Mouse (Mus musculus): ENCODE measurements around the gene Atg7.

Gene Atg7

GRCm38 (mm10) chr6:114685412-114685811, 42.5 kb downstream of the Atg7 start:
- no peak for DNase-seq

- no peak for DNase-seq
Measured at GRCm38 (mm10) chr6:114687035-114687434, 44.1 kb downstream of the Atg7 start.

DNA sequence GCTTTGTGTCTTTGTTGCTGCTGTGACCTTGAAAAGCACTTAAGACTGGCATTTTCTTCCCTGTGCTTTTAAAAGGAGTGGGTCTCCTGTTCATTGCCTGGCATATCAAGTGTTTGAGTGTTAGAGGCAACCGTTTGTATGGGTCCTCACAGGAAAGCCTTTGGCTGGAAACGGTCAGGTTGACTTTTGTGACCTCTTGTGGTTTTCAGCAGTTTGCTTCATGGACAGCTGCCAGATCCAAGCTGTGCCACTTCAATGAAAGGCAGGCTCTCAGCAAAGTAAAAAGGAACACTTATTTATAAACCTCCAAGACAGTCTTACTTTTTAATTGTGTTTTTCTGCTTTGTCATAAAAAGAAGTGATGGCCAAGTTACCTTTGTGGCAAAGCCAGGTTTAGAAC, 47.8 kb downstream of the Atg7 start:
- DNase-seq, result no peak

- no peak for DNase-seq
Measured at GRCm38 (mm10) chr6:114691530-114691929, 48.6 kb downstream of the Atg7 start.

DNA sequence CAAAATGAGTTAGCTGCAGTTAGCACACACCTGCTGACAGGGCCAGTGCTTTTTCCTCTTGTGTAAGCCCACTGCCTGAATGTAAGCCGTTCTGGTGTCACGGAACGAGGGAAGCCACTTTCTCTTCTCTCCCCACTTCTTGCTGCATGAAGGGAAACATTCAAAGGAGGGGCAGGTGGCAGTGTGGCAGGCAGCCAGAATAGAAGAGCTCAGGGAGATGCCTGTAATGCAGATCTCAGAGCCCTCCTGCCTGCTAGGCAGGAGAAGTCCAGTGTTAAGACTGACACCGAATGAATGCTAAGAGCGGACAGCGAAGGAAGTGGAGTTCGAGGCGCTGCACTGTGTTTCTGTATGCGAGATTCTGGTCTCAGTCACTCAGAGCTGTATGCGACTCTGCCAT, 49.8 kb downstream of the Atg7 start:
- DNase-seq, result no peak

DNA sequence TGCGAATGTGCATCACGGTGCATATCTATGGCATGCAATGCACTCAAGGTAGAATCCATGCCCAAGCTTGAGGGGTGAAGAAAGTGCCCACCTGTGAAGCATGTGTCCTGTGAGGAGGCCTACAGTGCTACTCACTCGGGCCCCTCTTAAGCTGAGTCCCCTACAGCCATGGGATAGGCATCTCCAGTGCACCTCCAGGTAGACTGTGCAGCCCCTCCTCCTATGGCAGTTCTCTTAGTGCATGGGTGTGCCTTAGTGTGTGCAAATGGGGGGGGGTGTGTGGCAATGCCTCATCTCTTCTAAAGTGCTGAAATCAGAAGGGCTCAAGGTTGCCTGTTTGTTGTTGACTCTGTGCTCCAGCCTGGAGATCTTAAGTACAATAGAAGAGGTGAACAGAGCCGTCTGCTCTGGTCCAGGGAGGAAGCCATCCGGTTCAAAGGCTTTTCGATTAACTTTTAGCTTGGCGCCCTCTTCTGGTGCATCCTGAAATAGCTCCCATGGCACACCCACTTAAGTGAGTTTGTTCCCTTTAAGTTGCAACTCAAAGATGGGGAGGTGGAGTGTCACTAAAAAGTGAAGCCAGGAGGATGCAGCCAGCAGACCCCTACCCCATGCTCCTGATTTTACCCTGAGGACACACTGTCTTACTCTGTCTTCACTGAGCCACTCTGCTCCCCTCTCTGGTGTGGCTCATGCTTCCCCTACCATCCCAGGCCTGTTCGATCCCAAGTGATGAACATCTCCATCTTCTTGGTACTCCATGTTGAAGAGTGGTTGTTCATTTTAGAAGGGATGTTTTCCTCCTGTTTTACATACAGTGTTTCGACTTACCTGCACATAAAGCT, 55.0 kb downstream of the Atg7 start:
- peak; percentile 82 for DNase-seq

DNA sequence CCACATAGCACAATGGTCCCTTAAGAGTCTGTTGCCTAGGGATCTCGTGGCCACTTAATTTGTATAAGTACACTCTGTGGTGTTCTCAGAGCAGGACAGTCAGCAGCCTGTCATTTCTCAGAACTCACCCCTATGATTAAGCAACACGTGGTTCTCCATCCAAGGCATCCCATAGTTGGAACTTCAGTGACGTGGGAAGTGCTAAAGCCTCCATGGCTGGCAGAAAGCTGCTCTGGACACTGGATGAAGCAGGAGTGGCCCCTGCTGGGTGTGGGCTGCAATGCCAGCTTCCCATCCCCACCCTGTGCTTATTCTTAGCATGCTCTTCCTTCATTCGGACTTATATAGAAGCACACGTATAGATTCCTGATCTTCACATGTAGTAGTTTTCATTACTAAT, 55.7 kb downstream of the Atg7 start:
- no peak for DNase-seq

DNA sequence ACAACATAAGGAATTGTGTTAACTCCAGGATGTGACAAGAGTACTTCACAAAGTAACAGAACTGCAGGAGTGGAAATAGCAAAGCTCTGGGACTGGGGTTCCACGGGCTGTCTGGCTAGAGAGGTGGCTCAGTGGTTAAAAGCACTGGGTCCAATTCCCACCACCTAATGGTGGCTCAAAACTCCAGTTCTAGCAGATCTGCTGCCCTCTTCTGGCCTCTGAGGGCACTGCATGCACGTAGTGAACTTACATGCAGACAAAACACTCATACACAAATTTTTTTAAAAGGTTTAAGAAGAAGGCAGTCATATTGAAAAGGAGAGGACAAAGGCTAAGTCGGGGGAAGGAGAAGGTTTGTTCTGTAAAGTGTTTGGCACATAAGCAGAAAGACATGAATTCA, 57.8 kb downstream of the Atg7 start:
- no peak for DNase-seq

GRCm38 (mm10) chr6:114707032-114707431, 64.1 kb downstream of the Atg7 start:
- no peak for DNase-seq

- no peak for DNase-seq
Measured at GRCm38 (mm10) chr6:114712242-114713050, 69.5 kb downstream of the Atg7 start.

GRCm38 (mm10) chr6:114713538-114713937, 70.6 kb downstream of the Atg7 start:
- no peak for DNase-seq

DNA sequence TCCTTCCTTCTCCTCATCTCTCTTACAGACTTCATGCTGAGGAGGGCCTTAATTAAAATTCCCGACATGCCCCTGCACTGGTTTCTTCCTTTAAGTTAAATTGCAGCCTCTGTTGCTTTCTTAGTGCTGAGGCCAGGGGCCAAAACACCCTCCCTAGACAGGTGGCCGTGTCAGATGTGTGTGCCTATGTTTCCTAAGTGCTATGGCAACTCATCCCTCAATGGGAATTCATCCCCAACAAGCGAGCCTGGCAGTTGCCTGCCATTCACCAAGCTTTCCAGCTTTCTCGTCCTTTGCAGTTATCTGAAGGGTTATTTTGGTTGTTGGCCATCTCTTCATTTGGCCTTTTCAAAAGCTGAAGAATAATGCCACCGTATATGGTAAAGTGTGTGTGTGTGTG, 71.8 kb downstream of the Atg7 start:
- no peak for DNase-seq

GRCm38 (mm10) chr6:114715289-114716030, 72.6 kb downstream of the Atg7 start:
- no peak for DNase-seq

- DNase-seq, result peak; percentile 70
Measured at GRCm38 (mm10) chr6:114719100-114719499, 76.2 kb downstream of the Atg7 start.

GRCm38 (mm10) chr6:114719665-114720064, 76.8 kb downstream of the Atg7 start:
- no peak for DNase-seq

GRCm38 (mm10) chr6:114722046-114722445, 79.1 kb downstream of the Atg7 start:
- no peak for DNase-seq

GRCm38 (mm10) chr6:114723925-114724324, 81.0 kb downstream of the Atg7 start:
- peak; percentile 79 for DNase-seq

DNA sequence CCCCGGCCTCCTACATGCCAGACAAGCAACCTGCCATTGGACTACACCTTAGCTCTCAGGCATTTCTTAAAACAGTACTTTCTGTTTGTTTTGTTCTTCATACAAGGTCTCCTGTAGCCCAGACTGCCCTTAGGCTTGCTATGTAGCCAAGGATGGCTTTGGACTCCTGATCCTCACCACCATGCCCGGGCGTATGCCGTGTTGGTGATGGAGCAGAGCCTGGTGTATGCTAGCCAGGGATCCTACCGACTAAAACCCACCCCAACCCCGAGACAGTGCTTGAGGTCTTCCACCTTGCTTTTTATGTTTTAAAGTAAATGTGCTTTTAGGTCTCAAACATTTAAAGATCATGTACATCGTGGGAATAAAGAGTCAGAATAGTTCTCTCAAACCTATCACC, 81.5 kb downstream of the Atg7 start:
- DNase-seq, result no peak

GRCm38 (mm10) chr6:114725147-114725575, 82.3 kb downstream of the Atg7 start:
- peak; percentile 57 for DNase-seq

DNA sequence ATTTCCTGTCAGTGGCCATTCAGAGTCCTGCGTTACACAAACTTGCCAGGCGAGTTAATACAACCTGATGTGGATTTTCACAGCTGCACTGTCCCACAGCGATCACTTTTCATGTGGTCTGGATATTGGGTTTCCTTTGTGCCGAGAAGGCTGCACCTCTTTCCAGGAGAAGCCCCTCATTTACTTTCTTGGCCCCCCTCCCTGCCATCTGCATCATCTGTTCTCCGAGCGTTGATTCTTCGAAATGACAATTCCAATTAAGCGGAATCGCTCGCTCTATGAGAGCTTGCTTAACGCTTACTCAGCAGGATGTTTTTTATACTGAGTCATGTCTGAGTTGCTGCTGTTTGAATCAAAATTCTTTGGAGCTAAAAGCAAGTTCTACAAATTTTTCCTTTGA, 83.8 kb downstream of the Atg7 start:
- DNase-seq, result peak; percentile 77

- DNase-seq, result no peak
Measured at GRCm38 (mm10) chr6:114733156-114733555, 90.3 kb downstream of the Atg7 start.

- no peak for DNase-seq
Measured at GRCm38 (mm10) chr6:114733681-114734080, 90.8 kb downstream of the Atg7 start.

DNA sequence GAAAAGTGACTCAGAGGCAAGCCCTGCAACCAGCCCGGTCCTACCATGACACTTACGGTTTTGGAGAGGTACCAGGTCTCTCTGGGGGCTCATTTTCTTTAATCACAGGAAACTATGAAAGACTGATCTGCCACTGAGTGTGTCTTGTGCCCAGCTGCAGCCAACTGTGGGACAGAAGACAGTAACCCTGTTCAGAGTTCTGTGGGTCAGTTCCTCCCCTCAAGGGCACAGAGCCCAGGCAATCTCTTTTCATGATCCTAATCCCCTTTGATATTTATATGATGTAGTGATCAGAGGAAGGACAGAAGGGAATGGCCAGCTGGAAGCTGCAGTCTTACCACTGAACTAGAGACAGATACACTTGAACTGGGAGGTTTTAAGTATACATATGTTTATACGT, 92.2 kb downstream of the Atg7 start:
- DNase-seq, result no peak
